Mouse (Mus musculus) neural tube, embryonic 14.5 days (tissue): Measurements from ENCODE around the gene Pmfbp1. TPM values are rescaled to one million over a fixed set of nuclear protein-coding genes. Genes with fewer than 3 reads are reported as not detected.
A peak's percentile ranks its signal among the peaks of the same experiment; 100 is the strongest.
"Not testable (repeated sequence)": the region's sequence is repeated elsewhere in the genome, so short reads cannot be mapped to it uniquely, and the experiment has no call there.

Experiments used
- ATAC-seq: fragments of 200-750 bp; cut with Nextera tagmentation; 2 replicates; pipeline ENCODE4 v1.8.0; 2017; ENCODE audit warnings: low read depth, mild to moderate bottlenecking, moderate TSS enrichment, moderate library complexity
- H3K27ac ChIP-seq: fragments of 300-500 bp; sonication (generic); 2 replicates; pipeline ENCODE4 v1.5.1; 2014; ENCODE audit warnings: low read depth, mild to moderate bottlenecking, control low read depth, low read length, moderate library complexity, mixed read lengths
- H3K27me3 ChIP-seq: fragments of 300-500 bp; sonication (generic); 2 replicates; pipeline ENCODE4 v1.6.1; 2014; ENCODE audit warnings: low read length; ENCODE audit not compliant: control insufficient read depth, insufficient read depth
- H3K36me3 ChIP-seq: fragments of 300-500 bp; sonication (generic); 2 replicates; pipeline ENCODE4 v1.6.1; 2014; ENCODE audit warnings: low read length, mixed read lengths; ENCODE audit not compliant: control insufficient read depth, insufficient read depth
- H3K4me1 ChIP-seq: fragments of 300-500 bp; sonication (generic); 2 replicates; pipeline ENCODE4 v1.6.1; 2014; ENCODE audit warnings: low read length; ENCODE audit not compliant: control insufficient read depth, insufficient read depth
- H3K4me2 ChIP-seq: fragments of 300-500 bp; sonication (generic); 2 replicates; pipeline ENCODE4 v1.6.1; 2014; ENCODE audit warnings: mild to moderate bottlenecking, low read depth, low read length, control low read depth
- H3K4me3 ChIP-seq: fragments of 300-500 bp; sonication (generic); 2 replicates; pipeline ENCODE4 v1.5.1; 2014; ENCODE audit warnings: low read depth, low read length, control low read depth, mixed read lengths
- H3K9ac ChIP-seq: fragments of 300-500 bp; sonication (generic); replicated peaks from 2 replicates; pipeline ENCODE4 v1.6.1; 2014; ENCODE audit warnings: low read depth, mild to moderate bottlenecking, control low read depth, low read length, mixed read lengths
- H3K9me3 ChIP-seq: fragments of 300-500 bp; sonication (generic); 2 replicates; pipeline ENCODE4 v1.6.1; 2016; ENCODE audit warnings: low read length; ENCODE audit not compliant: control insufficient read depth
- WGBS: fragments of 180-500 bp; shearing (Covaris S2); extraction: QIAGEN DNeasy Blood & Tissue Kit; methylation state at CpG from one replicate; pipeline ENCODE4 v1.1.7; 2014; 5-methylcytosine and 5-hydroxymethylcytosine counted together
- polyA plus RNA-seq: library from polyadenylated mRNA; unstranded; fragments of >200 nt; fragmentation: Nextera tagmentation; extraction: Ambion mirVana; gene quantifications from 2 replicates; pipeline ENCODE4 v1.2.1, GENCODE M21; 2014

Gene Pmfbp1
- 2.2 and 2.8 TPM in 2 replicates for polyA plus RNA-seq

DNA sequence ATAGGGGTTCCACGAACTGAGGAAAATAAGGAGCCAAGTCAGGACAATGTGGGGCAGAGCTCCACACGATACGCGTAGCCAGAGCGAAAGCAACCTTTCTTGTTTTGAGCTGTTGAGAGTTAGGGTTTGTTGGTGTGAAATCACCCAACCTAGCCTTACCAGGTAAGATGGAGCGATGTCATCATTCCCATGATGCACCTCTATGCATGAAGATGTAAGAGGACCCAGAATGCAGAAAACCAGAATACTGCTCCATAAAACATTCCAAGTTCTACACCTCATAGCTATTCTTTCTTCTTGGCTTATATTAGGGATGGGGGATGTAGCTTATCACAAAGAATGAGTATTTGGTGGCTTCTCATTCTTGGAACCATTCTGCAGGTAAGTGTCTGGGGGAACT, at the start of gene Pmfbp1:
Pmfbp1 (plus strand) TSS at position 301 of the 400 bp plus-strand sequence.
- no peak within 1 kb of the TSS for H3K27ac ChIP-seq
- no peaks in the 10 kb centered on the region for H3K36me3 ChIP-seq
- H3K9ac ChIP-seq = no peak within 1 kb of the TSS
- H3K4me3 ChIP-seq = no peak within 1 kb of the TSS
- ATAC-seq = no peak
- WGBS = 97% methylated on average over 6 of the region's 6 CpGs
- no peaks in the 10 kb centered on the region for H3K27me3 ChIP-seq
- H3K9me3 ChIP-seq = no peaks in the 10 kb centered on the region
- H3K4me2 ChIP-seq = no peak within 1 kb of the TSS
- no peaks in the 10 kb centered on the region for H3K4me1 ChIP-seq

GRCm38 (mm10) chr8:109446896-109447295, 46.9 kb upstream of the Pmfbp1 start:
- H3K27ac ChIP-seq, ATAC-seq, H3K9me3 ChIP-seq, H3K4me3 ChIP-seq, H3K36me3 ChIP-seq, H3K9ac ChIP-seq, H3K4me1 ChIP-seq, H3K4me2 ChIP-seq, H3K27me3 ChIP-seq: not testable (repeated sequence)
- 27% methylated on average over 7 of the region's 7 CpGs for WGBS

GRCm38 (mm10) chr8:109451000-109451399, 42.8 kb upstream of the Pmfbp1 start:
- no peak overlapping the region for H3K27ac ChIP-seq
- H3K4me1 ChIP-seq = no peaks in the 10 kb centered on the region
- no peaks in the 10 kb centered on the region for H3K36me3 ChIP-seq
- 53% methylated on average over 7 of the region's 7 CpGs for WGBS
- no peaks in the 10 kb centered on the region for H3K9me3 ChIP-seq
- H3K4me2 ChIP-seq = no peak overlapping the region
- H3K27me3 ChIP-seq = no peaks in the 10 kb centered on the region
- no peak overlapping the region for H3K4me3 ChIP-seq
- ATAC-seq = no peak
- H3K9ac ChIP-seq = no peak overlapping the region

DNA sequence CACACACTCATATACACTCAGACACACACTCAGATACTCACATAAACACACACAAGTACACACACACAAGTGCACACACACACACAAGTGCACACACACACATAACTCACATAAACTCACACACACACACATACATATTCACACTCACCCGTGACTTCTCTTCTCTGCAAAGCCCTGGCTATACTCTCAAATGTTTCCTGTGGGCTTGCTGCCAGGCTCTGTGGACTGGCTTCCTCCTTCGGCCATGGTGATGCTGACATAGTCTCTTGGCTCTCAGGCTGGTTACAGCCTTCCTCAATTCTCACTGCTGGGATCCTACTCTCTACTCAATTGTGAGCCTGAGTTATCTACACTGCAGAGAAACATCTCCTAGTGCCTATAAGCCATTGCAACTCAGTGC, 38.7 kb upstream of the Pmfbp1 start:
- no peak overlapping the region for H3K4me2 ChIP-seq
- no peak overlapping the region for H3K27ac ChIP-seq
- ATAC-seq = no peak
- H3K9ac ChIP-seq = no peak overlapping the region
- WGBS = 80% methylated on average over 2 of the region's 2 CpGs
- no peaks in the 10 kb centered on the region for H3K27me3 ChIP-seq
- no peaks in the 10 kb centered on the region for H3K4me1 ChIP-seq
- no peaks in the 10 kb centered on the region for H3K36me3 ChIP-seq
- no peaks in the 10 kb centered on the region for H3K9me3 ChIP-seq
- no peak overlapping the region for H3K4me3 ChIP-seq

GRCm38 (mm10) chr8:109457387-109457786, 36.4 kb upstream of the Pmfbp1 start:
- Histone ChIP-seq H3K4me2 (no peak overlapping the region), H3K9me3 (no peaks in the 10 kb centered on the region), H3K9ac (no peak overlapping the region), H3K4me1 (no peaks in the 10 kb centered on the region), H3K27me3 (no peaks in the 10 kb centered on the region), H3K4me3 (no peak overlapping the region), H3K36me3 (no peaks in the 10 kb centered on the region), H3K27ac (no peak overlapping the region)
- ATAC-seq = no peak
- whole genome bisulfite sequencing = 47% methylated on average over 8 of the region's 8 CpGs

DNA sequence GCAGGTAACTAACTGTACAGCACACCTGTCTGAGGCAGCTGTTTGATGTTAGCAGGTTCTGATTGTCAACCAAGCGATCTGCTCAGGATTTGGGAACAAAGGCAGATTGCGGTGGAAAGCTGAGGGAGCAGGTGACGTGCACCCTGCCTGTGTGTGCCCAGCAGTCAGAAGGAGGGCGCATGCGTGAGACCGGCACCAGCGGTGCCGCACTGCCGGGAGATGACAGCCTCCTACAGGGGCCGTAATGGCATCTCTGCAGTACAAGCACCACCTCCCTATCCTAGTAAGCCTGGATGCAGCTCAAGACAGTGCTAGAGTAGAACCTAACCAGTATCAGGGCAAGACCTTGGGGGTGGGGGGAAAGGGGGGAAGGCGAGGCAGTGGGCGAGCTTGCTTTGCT, 35.2 kb upstream of the Pmfbp1 start:
- H3K27ac ChIP-seq = no peak overlapping the region
- H3K4me2 ChIP-seq = 0 out of 2 replicates have a peak overlapping the region, but pooled peaks have one; percentile 4
- H3K36me3 ChIP-seq = no peaks in the 10 kb centered on the region
- 63% methylated on average over 12 of the region's 12 CpGs for WGBS
- H3K9me3 ChIP-seq = no peaks in the 10 kb centered on the region
- H3K27me3 ChIP-seq = no peaks in the 10 kb centered on the region
- no peak for ATAC-seq
- no peak overlapping the region for H3K4me3 ChIP-seq
- no peak overlapping the region for H3K9ac ChIP-seq
- peaks cover 7% of the 10 kb centered on the region for H3K4me1 ChIP-seq

GRCm38 (mm10) chr8:109463075-109463474, 30.8 kb upstream of the Pmfbp1 start:
- WGBS = 16% methylated on average over 2 of the region's 2 CpGs
- H3K4me2 ChIP-seq = no peak overlapping the region
- no peak overlapping the region for H3K9ac ChIP-seq
- no peaks in the 10 kb centered on the region for H3K9me3 ChIP-seq
- no peaks in the 10 kb centered on the region for H3K36me3 ChIP-seq
- no peak overlapping the region for H3K4me3 ChIP-seq
- no peaks in the 10 kb centered on the region for H3K27me3 ChIP-seq
- H3K27ac ChIP-seq = peak overlapping the region; percentile 88
- no peak for ATAC-seq
- H3K4me1 ChIP-seq = peaks cover 32% of the 10 kb centered on the region

- Histone ChIP-seq H3K4me1 (peaks cover 37% of the 10 kb centered on the region), H3K9me3 (no peaks in the 10 kb centered on the region), H3K9ac (peak overlapping the region; percentile 47; the same call in 1 of the 2 replicates), H3K4me2 (peak overlapping the region; percentile 38), H3K4me3 (peak overlapping the region; percentile 4; the same call in 1 of the 2 replicates), H3K27me3 (no peaks in the 10 kb centered on the region), H3K36me3 (no peaks in the 10 kb centered on the region), H3K27ac (peak overlapping the region; percentile 88)
- whole genome bisulfite sequencing = 14% methylated on average over 13 of the region's 13 CpGs
- ATAC-seq = 0 out of 2 replicates have a peak, but pooled peaks have one; percentile 32
Measured at GRCm38 (mm10) chr8:109463677-109464313, 30.0 kb upstream of the Pmfbp1 start.

- Histone ChIP-seq H3K4me1 (peaks cover 42% of the 10 kb centered on the region), H3K27me3 (no peaks in the 10 kb centered on the region), H3K27ac (peak overlapping the region; percentile 88), H3K4me2 (peak overlapping the region; percentile 38), H3K4me3 (peak overlapping the region; percentile 4; the same call in 1 of the 2 replicates), H3K36me3 (no peaks in the 10 kb centered on the region), H3K9me3 (no peaks in the 10 kb centered on the region), H3K9ac (peak overlapping the region; percentile 47; the same call in 1 of the 2 replicates)
- 10% methylated on average over 15 of the region's 15 CpGs for WGBS
- ATAC-seq = peak; percentile 71; the same call in 1 of the 2 replicates
Measured at GRCm38 (mm10) chr8:109464451-109464891, 29.4 kb upstream of the Pmfbp1 start.
